Mouse (Mus musculus): ENCODE measurements at regions not wholly inside any gene's neighbourhood (a gene's known extent, or its start where the extent isn't known, plus 50 kb on each side); places are given as distances from the start of the nearest gene placed in this dataset. TPM values are rescaled to one million over a fixed set of nuclear protein-coding genes. Genes with fewer than 3 reads are reported as not detected.

Small RNA genes lying in the stretch of these regions (microRNA-seq; reads per million reads assigned to microRNA genes)
- gene Gm24979 = not detected

All from stomach, embryonic 16.5 days (tissue).